Mouse (Mus musculus) Patski (cell line): ENCODE measurements at regions not wholly inside any gene's neighbourhood (a gene's known extent, or its start where the extent isn't known, plus 50 kb on each side); places are given as distances from the start of the nearest gene placed in this dataset.

Experiments used
- ATAC-seq: fragments of 100-300 bp; one replicate; pipeline ENCODE4 v1.8.0; 2021
- CTCF ChIA-PET: fragments of 350-600 bp; sonication (Branson Sonifier 250); formaldehyde crosslinking; loops from one replicate; lab custom pipeline; 2022; ENCODE audit warnings: inconsistent platforms; lab: Charles Lee
- POLR2A ChIA-PET: fragments of 350-600 bp; sonication (Branson Sonifier 250); formaldehyde crosslinking; loops from one replicate; lab custom pipeline; 2022; ENCODE audit warnings: antibody characterized with exemption, inconsistent platforms; lab: Charles Lee
- DNase-seq: peaks from one replicate; pipeline ENCODE4 v3.0.0-alpha.2; 2011; ENCODE audit warnings: low read depth, low spot score
- H3K27me3 ChIP-seq: fragments of 371-371 bp; one replicate; pipeline ENCODE4 v1.5.1; 2021
- CTCF ChIP-seq: fragments of 100-300 bp; IDR thresholded peaks from one replicate; pipeline ENCODE4 v1.5.1; 2021
- in situ Hi-C: fragments of 300-500 bp; cut with MboI; formaldehyde crosslinking; loops from 3 replicates; pipeline ENCODE4 v1.11.1; 2018; ENCODE audit warnings: low pct_unique_long_range_greater_than_20kb, mixed read lengths

DNA sequence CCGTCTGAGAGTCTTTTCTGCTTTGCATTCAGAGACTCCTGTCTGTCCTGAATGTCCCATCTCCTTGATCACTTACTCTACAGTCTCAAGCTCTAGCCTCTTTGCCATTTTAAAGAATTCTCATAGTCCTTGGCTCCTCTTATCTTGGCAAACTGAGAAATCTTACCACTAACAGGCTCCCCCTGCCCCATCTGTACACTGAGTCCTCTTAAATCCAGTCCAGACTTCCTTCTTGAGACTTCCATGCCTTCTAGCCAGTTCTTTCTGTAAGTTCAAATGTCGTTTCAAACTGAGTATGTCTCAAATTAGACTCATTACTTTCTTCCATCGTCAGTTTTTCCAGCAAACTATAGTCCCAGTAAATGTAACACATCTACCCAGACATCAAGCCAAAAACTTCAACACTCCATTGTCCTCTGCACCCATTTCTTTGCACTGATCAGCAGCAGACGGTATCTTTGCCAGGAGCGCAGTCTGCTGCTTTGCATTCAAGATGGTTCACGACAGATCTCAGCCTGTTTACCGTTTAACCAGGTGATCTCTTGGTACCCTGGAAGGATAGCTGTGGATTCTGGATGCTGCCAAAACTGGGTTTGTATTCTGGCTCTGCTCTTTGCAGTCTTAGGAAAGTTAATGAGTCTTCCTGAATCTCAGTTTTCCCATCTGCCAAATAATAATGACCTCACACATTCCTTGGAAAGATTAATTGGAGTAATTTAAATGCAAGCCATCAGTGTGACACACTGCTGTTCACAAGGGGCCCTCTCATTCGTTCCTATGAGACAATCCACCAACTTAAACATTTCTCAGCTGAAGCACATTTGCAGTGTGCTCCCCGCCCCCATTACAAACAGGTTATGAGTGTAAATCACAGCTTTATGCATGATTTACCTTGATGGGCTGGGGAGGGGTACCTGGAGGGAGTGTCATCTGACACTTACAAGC is 53.4 kb upstream of the Dab2 start:
- ATAC-seq = no peak
- in situ Hi-C loops = no loop called here
- no peaks in the 10 kb centered on the region for H3K27me3 ChIP-seq
- TF ChIP-seq CTCF = no peak
- CTCF ChIA-PET = interaction anchor here (1.1 to 3.0 kb wide), 2 partner anchors 7 to 9 kb away, joined by 3 to 18 read pairs; no protein-coding TSS in a partner anchor
- POLR2A ChIA-PET = interaction anchor here (0.6 kb wide), 1 partner anchor 185 kb away, joined by 4 read pairs; no protein-coding TSS in a partner anchor
- DNase-seq = no peak

DNA sequence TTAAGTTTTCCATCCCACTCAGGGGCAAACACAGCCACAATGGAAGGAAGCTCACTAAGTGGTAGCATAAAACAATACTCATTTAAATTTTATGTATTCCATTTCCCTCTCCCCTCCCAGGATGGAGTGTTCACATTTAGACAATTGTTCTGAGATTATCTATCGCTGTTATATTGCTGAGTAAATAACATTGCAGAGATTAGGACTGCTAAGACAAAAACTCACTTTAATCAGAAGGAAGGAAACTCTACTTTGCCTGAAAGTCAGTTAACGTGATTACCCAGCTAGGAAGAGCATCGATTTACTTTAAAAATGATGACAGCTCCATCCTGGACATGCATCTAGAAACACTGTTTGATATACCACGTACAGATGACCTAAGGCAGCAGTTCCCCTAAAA is 51.1 kb upstream of the Dab2 start:
- ChIA-PET CTCF (interaction anchor here (1.5 to 3.0 kb wide), 3 partner anchors 8 to 16 kb away, joined by 3 to 18 read pairs (median 3); no protein-coding TSS in a partner anchor), POLR2A (no interaction called here)
- no peak for TF ChIP-seq CTCF
- H3K27me3 ChIP-seq = no peaks in the 10 kb centered on the region
- in situ Hi-C loops = no loop called here
- DNase-seq (no peak), ATAC-seq (no peak)
